Mouse (Mus musculus): ENCODE data around the gene Dis3l2. TPM values are rescaled to one million over a fixed set of nuclear protein-coding genes. Genes with fewer than 3 reads are reported as not detected.

The Dis3l2 gene
- polyA plus RNA-seq, 1 experiment from 2014 or later, result 38.3 TPM

GRCm38 (mm10) chr1:86859371-86859770, 155.8 kb downstream of the Dis3l2 start:
- no peak for ATAC-seq (ENCODE audit: low FRiP score)
- H3K27ac ChIP-seq, result no peak overlapping the region
- H3K4me1 ChIP-seq (replicated peaks), result no peaks in the 10 kb centered on the region
- H3K9ac ChIP-seq, result no peak overlapping the region
- no peaks in the 10 kb centered on the region for H3K9me3 ChIP-seq
- peaks cover 43% of the 10 kb centered on the region for H3K36me3 ChIP-seq
- no peak overlapping the region for H3K4me3 ChIP-seq
- 60% methylated on average over 1 of the region's 1 CpGs for WGBS
- no peaks in the 10 kb centered on the region for H3K27me3 ChIP-seq
- no peak overlapping the region for H3K4me2 ChIP-seq

- WGBS, result 43% methylated on average over 2 of the region's 2 CpGs
- Histone ChIP-seq H3K9ac (no peak overlapping the region), H3K27ac (no peak overlapping the region), H3K27me3 (no peaks in the 10 kb centered on the region), H3K9me3 (no peaks in the 10 kb centered on the region), H3K36me3 (peaks cover 12% of the 10 kb centered on the region), H3K4me1 (replicated peaks) (0 out of 2 replicates have a peak, but pooled peaks cover 3% of the 10 kb centered on the region), H3K4me2 (no peak overlapping the region), H3K4me3 (no peak overlapping the region)
- ATAC-seq (ENCODE audit: low FRiP score), result no peak
These were observed 170.1 kb downstream of the Dis3l2 start for GRCm38 (mm10) chr1:86873745-86874144.

- Histone ChIP-seq H3K9me3 (no peaks in the 10 kb centered on the region), H3K36me3 (peaks cover 5% of the 10 kb centered on the region), H3K27me3 (no peaks in the 10 kb centered on the region), H3K4me2 (no peak overlapping the region), H3K27ac (no peak overlapping the region), H3K4me3 (no peak overlapping the region), H3K4me1 (replicated peaks) (0 out of 2 replicates have a peak, but pooled peaks cover 2% of the 10 kb centered on the region), H3K9ac (no peak overlapping the region)
- ATAC-seq (ENCODE audit: low FRiP score), result no peak
These were observed 175.1 kb downstream of the Dis3l2 start for GRCm38 (mm10) chr1:86878743-86879142.

GRCm38 (mm10) chr1:86879547-86879946, 175.9 kb downstream of the Dis3l2 start:
- Histone ChIP-seq H3K36me3 (peaks cover 5% of the 10 kb centered on the region), H3K4me1 (replicated peaks) (no peaks in the 10 kb centered on the region), H3K4me3 (no peak overlapping the region), H3K27me3 (no peaks in the 10 kb centered on the region), H3K4me2 (no peak overlapping the region), H3K9me3 (no peaks in the 10 kb centered on the region), H3K27ac (no peak overlapping the region), H3K9ac (no peak overlapping the region)
- no peak for ATAC-seq (ENCODE audit: low FRiP score)
- WGBS, result 93% methylated on average over 2 of the region's 2 CpGs

- Histone ChIP-seq H3K9ac (no peak overlapping the region), H3K9me3 (no peaks in the 10 kb centered on the region), H3K27ac (no peak overlapping the region), H3K4me1 (replicated peaks) (no peaks in the 10 kb centered on the region), H3K27me3 (no peaks in the 10 kb centered on the region), H3K4me3 (no peak overlapping the region), H3K4me2 (no peak overlapping the region), H3K36me3 (0 out of 2 replicates have a peak, but pooled peaks cover 4% of the 10 kb centered on the region)
- ATAC-seq (ENCODE audit: low FRiP score), result no peak
- WGBS, result 93% methylated on average over 1 of the region's 1 CpGs
These were observed 183.5 kb downstream of the Dis3l2 start for GRCm38 (mm10) chr1:86887060-86887459.

- WGBS, result 82% methylated on average over 2 of the region's 2 CpGs
- no peaks in the 10 kb centered on the region for H3K36me3 ChIP-seq
- no peak overlapping the region for H3K9ac ChIP-seq
- no peak overlapping the region for H3K4me2 ChIP-seq
- no peak overlapping the region for H3K4me3 ChIP-seq
- no peak overlapping the region for H3K27ac ChIP-seq
- no peak for ATAC-seq (ENCODE audit: low FRiP score)
- no peaks in the 10 kb centered on the region for H3K27me3 ChIP-seq
- no peaks in the 10 kb centered on the region for H3K4me1 ChIP-seq (replicated peaks)
- no peaks in the 10 kb centered on the region for H3K9me3 ChIP-seq
These were observed 208.9 kb downstream of the Dis3l2 start for GRCm38 (mm10) chr1:86912481-86912880.

- Histone ChIP-seq H3K4me3 (no peak overlapping the region), H3K9ac (no peak overlapping the region), H3K4me2 (no peak overlapping the region), H3K36me3 (no peaks in the 10 kb centered on the region), H3K27ac (no peak overlapping the region), H3K4me1 (replicated peaks) (no peaks in the 10 kb centered on the region), H3K9me3 (no peaks in the 10 kb centered on the region), H3K27me3 (no peaks in the 10 kb centered on the region)
- ATAC-seq (ENCODE audit: low FRiP score), result no peak
- WGBS, result 94% methylated on average over 3 of the region's 3 CpGs
These were observed 210.3 kb downstream of the Dis3l2 start for GRCm38 (mm10) chr1:86913896-86914295.

GRCm38 (mm10) chr1:86914697-86915096, 211.1 kb downstream of the Dis3l2 start:
- WGBS, result 91% methylated on average over 2 of the region's 2 CpGs
- Histone ChIP-seq H3K9me3 (no peaks in the 10 kb centered on the region), H3K4me3 (no peak overlapping the region), H3K27ac (no peak overlapping the region), H3K36me3 (no peaks in the 10 kb centered on the region), H3K27me3 (no peaks in the 10 kb centered on the region), H3K4me2 (no peak overlapping the region), H3K4me1 (replicated peaks) (no peaks in the 10 kb centered on the region), H3K9ac (no peak overlapping the region)
- no peak for ATAC-seq (ENCODE audit: low FRiP score)

GRCm38 (mm10) chr1:86916355-86916984, 212.9 kb downstream of the Dis3l2 start:
- no peak for ATAC-seq (ENCODE audit: low FRiP score)

GRCm38 (mm10) chr1:86925776-86926175, 222.2 kb downstream of the Dis3l2 start:
- no peak overlapping the region for H3K27ac ChIP-seq
- no peak for ATAC-seq (ENCODE audit: low FRiP score)
- no peaks in the 10 kb centered on the region for H3K27me3 ChIP-seq
- WGBS, result 76% methylated on average over 5 of the region's 5 CpGs
- H3K9ac ChIP-seq, result no peak overlapping the region
- peaks cover 5% of the 10 kb centered on the region; the same call in 1 of the 2 replicates for H3K36me3 ChIP-seq
- no peaks in the 10 kb centered on the region for H3K4me1 ChIP-seq (replicated peaks)
- H3K4me2 ChIP-seq, result no peak overlapping the region
- no peaks in the 10 kb centered on the region for H3K9me3 ChIP-seq
- no peak overlapping the region for H3K4me3 ChIP-seq

More at GRCm38 (mm10) chr1:86916355-86916984, 212.9 kb downstream of the Dis3l2 start:
- WGBS, result 65% methylated on average over 8 of the region's 8 CpGs
- Histone ChIP-seq H3K4me1 (replicated peaks) (no peaks in the 10 kb centered on the region), H3K36me3 (no peaks in the 10 kb centered on the region), H3K9ac (no peak overlapping the region), H3K4me3 (no peak overlapping the region), H3K27me3 (no peaks in the 10 kb centered on the region), H3K9me3 (no peaks in the 10 kb centered on the region), H3K4me2 (no peak overlapping the region), H3K27ac (peak overlapping the region; percentile 40; the same call in 1 of the 2 replicates)

- Histone ChIP-seq H3K27me3 (no peaks in the 10 kb centered on the region), H3K4me1 (replicated peaks) (no peaks in the 10 kb centered on the region), H3K27ac (no peak overlapping the region), H3K9ac (no peak overlapping the region), H3K36me3 (peaks cover 8% of the 10 kb centered on the region; the same call in 1 of the 2 replicates), H3K9me3 (no peaks in the 10 kb centered on the region), H3K4me3 (no peak overlapping the region), H3K4me2 (no peak overlapping the region)
- no peak for ATAC-seq (ENCODE audit: low FRiP score)
- 95% methylated on average over 4 of the region's 4 CpGs for WGBS
These were observed 228.2 kb downstream of the Dis3l2 start for GRCm38 (mm10) chr1:86931606-86932379.

- 96% methylated on average over 4 of the region's 4 CpGs for WGBS
These were observed 229.2 kb downstream of the Dis3l2 start for GRCm38 (mm10) chr1:86932810-86933209.

More at GRCm38 (mm10) chr1:86932810-86933209, 229.2 kb downstream of the Dis3l2 start:
- no peaks in the 10 kb centered on the region for H3K27me3 ChIP-seq
- no peaks in the 10 kb centered on the region for H3K9me3 ChIP-seq
- H3K36me3 ChIP-seq, result peaks cover 8% of the 10 kb centered on the region; the same call in 1 of the 2 replicates
- ATAC-seq (ENCODE audit: low FRiP score), result no peak
- no peak overlapping the region for H3K27ac ChIP-seq
- H3K4me2 ChIP-seq, result no peak overlapping the region
- H3K4me1 ChIP-seq (replicated peaks), result no peaks in the 10 kb centered on the region
- no peak overlapping the region for H3K4me3 ChIP-seq
- H3K9ac ChIP-seq, result no peak overlapping the region

All from hindbrain, embryonic 13.5 days (tissue).